Mouse (Mus musculus): Measurements from ENCODE around the gene Plp2.
"Not testable (repeated sequence)": the region's sequence is repeated elsewhere in the genome, so short reads cannot be mapped to it uniquely, and the experiment has no call there.

Gene Plp2

DNA sequence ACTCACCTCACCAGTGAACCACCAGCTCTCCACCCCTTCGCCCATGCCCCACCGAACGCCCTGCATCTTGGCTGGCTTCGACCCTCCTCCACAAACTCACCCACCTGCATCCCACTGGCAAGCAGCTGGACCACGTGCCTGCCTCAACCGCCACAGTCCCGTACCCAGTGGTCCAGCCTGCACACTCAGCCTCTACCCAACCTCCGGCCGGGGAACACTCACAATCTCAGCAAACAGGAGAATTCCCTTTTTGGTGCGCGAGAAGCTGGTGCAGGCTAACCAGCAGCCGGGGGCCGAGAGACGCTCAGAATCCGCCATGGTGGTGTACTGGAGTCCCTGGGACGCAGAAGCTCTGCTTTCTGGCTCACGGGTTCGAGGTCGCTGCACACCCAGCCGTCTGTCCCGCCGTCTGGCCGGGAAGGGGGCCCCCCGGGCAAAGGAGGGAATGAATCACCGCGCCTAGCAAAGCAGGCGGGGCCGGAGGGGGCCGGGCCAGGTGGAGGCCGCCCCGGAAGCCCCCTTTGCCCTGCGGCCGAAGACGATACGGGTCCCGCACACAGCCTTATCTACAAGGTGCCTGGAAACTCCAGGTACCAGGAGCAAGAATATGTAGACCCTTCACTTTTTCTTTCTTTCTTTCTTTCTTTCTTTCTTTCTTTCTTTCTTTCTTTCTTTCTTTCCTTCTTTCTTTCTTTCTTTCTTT is at the start of gene Plp2:
Gene Plp2 (minus strand): TSS at position 470 of the 703 bp plus-strand sequence.
- peak; percentile 54 for DNase-seq (ENCODE audit: low spot score)

DNA sequence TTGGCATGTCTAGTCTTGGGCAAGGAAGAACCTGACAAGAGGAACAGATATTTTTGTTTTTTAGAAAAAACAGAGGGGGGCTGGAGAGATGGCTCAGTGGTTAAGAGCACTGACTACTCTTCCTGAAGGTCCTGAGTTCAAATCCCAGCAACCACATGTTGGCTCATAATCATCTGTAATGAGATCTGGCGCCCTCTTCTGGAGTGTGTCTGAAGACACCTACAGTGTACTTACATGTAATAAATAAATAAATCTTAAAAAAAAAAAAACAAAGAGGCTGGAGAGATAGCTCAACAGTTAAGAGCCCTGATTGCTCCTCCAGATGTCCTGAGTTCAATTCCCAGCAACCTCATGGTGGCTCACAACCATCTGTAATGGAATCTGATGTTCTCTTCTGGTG is 44.9 kb upstream of the Plp2 start:
- DNase-seq (ENCODE audit: low spot score) = not testable (repeated sequence)

DNA sequence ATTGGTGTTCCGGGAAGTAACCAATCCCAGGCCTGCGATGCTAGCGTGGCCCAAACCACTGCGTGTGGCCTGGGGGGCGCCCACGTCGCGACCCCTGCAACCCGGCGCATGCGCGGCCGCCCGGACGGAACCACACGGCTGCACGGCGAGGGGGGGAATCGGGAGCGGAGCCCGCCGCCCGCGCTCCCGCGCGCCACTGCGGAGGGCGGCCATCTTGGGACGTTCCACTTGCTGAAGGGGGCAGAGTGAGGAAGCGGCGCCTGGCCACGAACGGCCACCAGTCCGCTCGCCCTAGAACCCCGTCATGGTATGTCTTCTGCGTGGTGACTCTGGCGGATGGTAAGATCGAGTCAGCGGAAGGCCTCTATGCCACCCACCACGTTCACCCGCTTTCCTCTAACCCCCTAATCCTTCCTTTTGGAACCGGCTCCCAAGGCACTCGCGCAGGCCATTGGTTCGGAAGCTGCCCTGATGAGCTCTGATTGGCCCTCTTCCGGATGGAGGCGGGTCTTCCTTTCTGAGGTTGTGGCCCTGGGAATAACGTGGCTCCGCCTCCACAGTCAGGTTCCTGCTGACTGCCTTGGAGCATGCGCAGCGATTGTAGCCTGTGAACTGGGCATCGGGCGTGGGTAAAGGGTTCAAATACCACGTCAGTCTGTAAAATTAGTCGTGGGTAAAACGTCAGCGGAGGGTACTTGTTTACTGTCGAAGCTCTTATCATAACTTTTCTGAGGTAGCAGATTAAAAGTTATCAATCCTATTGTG is 43.1 kb upstream of the Plp2 start, which contains the start of gene Wdr45:
Gene Wdr45 (plus strand): TSS at position 199 of the 765 bp plus-strand sequence.
- peak; percentile 87 for DNase-seq (ENCODE audit: low spot score)

DNA sequence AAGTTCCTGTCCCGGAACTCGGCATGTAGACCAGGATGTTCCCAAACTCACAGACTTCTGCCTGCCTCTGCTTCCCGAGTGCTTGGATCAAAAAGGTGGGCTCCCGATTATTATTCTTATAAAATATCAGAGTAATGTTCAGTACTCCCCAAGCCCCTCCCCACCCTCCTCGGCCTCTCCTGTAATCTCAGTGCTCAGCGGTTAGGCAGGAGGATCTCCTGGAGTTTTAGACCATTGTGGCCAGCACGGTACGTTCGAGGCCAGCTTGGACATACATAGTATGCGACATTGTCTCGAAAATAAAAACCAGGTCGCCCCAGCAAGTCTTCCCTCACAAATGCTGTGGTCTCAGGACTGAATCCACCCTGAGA is 42.6 kb upstream of the Plp2 start:
- DNase-seq (ENCODE audit: low spot score) = not testable (repeated sequence)

DNA sequence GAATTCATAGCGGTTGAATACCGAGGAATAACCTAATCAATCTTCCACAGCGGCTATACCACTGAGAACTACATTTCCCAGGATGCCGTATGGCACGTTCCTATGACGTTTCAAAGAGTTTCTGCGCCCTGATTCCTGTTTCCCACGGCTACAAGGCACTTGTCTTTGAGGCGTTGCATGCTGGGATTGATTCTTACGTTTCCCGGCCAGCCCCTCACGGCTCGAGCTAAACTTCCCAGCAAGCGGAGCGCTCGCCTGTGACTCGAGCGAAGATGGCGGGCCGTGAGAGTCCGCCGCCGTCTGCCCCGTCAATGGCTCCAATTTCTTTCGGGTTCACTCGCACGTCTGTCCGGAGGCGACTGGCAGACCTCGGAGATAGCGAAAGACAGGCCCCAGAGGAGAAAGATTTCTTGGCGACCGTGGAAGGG is 25.8 kb upstream of the Plp2 start, which contains the start of gene Gpkow:
Gene Gpkow (plus strand): TSS at position 178 of the 428 bp plus-strand sequence.
- peak; percentile 69 for DNase-seq (ENCODE audit: low spot score)

DNA sequence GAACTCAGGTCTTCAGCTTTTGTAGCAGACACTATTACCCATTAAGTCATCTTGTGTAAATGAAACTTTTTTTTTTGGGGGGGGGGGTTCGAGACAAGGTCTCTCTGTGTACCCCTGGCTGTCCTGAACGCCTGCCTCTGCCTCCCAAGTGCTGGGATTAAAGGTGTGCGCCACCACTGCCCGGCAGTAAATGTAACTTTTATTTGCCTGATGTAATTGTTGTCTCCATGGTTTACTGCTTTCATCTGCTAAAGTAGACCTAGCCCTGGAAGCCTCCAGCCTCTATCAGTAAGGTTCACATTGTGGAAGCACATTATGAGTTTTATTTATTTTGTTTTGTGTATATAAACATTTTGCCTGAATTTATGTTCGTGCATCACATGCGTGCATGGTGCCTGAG is 25.3 kb upstream of the Plp2 start:
- no peak for DNase-seq (ENCODE audit: low spot score)

DNA sequence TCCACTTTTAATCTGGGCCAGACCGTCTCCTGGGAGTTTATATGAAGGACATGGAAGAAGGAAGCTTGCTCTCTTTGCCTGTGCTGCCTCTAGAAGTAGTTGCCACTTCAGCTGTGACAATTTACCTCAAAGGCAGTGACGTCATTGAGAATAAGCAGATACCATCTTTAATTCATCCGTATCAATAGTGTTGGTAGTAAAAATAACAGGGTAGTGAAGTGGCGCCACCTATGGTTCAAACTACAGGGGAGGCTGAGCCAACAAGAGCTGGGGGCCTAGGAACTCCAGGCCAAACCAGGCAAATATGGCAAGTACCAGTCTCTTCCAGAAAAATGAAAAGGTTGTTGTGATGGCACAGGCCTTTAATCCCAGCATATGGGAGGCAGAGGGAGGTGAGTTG is 21.7 kb upstream of the Plp2 start:
- DNase-seq (ENCODE audit: low spot score) = no peak

DNA sequence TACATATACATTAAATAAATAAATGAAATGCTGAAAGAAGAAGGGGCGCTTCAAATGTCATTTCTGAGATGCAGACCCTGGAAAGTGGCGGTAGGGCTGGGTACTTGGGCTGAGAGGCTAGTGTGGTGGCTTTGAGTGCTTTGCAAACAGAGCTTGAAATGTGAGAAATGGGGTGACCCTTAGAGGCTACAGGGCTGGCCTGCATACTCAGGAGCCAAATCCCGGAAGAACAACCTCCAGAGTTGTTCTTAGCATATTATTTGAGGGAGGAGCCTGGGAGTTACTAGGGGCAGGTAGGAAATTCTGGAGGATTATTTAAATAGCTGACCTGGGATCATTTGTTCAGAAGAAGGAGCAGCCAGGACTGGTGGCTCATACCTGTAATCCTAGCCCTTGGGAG is 19.3 kb upstream of the Plp2 start:
- no peak for DNase-seq (ENCODE audit: low spot score)

DNA sequence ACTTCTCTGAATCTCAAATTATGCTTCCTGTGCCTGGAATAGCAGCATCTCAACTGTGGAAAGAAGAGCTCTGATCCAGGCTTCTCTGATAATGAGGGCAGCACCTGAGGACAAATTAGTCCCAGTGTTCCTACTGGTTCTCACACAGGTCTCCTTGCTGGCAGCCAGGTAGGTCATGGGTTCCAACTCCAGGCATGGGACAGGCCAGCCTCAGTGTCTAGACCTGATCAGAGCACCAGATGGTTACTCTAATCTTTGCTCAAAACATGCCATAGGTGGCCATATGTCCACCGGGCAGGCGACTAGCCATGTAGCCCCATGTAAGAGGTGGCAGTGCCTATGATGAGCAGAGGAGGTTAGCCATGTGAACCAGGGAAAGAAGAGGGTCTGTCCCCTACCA is 17.1 kb upstream of the Plp2 start:
- no peak for DNase-seq (ENCODE audit: low spot score)

DNA sequence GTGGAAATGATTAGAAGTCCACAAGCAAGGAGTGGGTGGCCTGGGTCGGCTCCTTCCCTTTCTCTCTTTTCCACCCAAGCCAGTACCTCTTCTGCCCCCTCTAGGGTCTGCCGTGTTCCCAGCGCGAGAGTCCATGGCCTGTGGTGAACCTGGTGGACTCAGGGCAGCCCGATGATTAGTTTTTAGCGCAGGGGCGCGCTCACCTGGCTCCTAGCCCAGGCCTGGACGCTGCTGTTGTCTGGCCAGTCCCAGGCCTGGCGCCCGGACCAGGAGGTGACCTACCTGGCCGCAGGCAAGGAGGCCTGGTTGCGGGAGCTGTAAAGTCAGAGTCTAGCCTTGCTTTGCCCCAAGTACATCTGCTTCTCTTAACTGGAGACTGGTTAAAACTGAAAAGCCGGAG is 9.7 kb upstream of the Plp2 start, which contains the start of gene Magix:
Gene Magix (minus strand): TSS at position 388 of the 400 bp plus-strand sequence.
- DNase-seq (ENCODE audit: low spot score) = no peak

DNA sequence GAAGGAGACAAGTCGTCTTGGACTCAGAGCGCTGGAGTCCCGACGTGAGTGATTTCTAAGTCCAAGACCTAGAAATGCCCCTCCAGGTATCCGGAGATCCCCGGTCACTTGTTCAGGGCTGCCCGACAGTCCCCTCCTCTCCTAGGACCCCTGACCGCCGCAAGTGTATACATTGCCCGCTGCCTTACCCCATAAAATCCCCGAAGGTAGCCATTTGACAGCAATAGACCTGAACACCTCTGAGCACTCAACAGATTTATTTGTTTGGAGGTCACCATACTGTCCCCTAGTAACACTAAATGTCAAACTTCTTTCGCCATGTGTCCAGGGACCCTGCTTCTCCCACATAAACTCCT is 8.8 kb upstream of the Plp2 start:
- DNase-seq (ENCODE audit: low spot score) = no peak

DNA sequence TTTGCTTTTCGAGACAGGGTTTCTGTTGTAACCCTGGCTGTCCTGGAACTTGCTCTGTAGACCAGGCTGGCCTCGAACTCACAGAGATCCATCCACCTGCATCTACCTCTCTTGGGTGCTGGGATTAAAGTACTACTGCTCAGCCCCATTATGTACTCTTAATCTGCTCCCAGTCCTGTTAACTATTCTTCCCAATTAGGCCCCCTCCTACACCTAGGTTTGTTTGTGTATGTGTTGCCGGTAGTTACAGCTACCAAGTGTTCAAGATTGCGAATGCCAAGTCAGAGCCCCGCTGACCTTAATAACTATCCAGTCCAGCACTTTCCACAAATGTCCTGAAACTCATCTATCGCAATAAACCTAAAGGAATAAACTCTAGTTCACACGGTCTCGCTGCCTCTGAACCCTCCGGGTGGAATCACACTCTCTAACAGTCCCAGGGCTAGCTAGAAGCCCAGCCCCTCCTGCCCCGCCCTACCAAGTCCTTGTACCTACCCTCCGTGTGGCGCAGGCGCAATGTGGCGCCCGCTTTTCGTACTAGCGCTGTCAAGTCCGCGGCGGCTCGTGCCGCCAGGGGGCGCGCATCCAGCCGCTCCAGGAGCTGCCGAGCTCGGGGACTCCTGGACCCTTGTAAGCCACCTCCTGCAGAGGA is 8.3 kb upstream of the Plp2 start:
- DNase-seq (ENCODE audit: low spot score) = peak; percentile 89

DNA sequence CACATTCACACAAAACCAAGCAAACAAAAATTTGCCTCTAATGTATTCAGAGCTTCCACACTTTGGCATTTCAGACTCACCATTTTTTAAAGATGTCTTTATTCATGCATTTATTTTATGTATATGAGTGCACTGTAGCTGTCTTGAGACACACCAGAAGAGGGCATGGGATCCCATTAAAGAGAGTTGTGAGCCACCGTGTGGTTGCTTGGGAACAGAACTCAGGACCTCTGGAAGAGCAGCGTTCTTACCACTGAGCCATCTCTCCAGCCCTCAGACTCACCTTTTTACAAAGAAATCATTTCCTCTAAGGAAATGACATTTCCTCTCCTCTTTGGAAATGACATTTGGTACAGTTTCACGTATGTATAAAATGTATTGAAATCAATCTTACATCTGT is 7.8 kb upstream of the Plp2 start:
- DNase-seq (ENCODE audit: low spot score) = no peak

DNA sequence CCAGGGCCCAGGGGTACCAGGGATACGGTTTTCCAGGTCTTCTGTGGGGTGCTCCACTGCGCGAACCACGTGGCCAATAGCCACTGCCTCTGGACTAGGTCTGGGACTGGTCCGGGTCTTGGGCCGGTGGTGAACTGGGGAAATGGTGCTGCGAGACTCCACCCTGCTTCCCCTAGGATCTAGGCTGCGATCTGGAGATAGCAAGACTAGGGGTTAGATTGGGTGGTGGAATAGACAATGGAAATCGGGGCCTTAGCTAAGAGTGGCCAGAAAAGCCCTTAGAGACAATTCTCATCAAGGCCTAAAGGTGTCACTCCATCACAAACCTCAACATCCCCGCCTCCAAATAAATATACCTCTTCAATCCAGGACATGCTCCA is 3.8 kb upstream of the Plp2 start:
- no peak for DNase-seq (ENCODE audit: low spot score)

DNA sequence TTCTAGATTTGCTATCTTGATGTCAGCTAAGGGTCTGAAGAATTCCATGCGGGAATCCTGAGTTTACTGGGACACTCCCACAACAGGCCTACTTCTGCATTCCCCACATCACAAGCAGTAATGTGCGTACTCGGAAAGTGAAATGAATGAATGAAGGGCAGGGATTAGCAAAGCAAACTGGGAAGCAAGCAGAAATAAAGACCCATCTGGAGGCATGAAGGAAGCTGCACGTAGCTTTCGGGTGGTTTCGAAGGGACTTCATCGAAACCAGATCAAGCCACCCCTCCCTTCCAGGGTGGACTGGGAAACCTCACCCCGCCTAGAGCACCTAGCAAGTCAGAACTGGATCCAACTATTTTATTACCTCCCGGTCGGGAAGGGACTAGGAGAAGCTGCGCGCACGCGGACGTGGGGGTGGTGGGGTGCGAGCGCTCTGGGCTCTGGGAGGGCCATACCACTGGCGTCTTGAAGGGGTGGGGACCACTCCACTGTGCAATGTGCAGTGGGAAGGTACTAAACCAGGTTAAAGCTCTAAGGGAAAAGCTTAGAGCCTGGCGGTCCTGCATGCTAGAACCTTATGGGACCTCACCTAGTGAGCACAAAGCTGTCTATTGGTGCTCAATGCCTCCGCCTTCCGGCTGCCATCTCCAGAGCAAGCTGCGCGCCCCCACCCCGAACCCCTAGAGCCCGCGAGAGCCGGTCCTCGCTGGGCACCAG is 3.3 kb upstream of the Plp2 start:
- DNase-seq (ENCODE audit: low spot score) = peak; percentile 23

DNA sequence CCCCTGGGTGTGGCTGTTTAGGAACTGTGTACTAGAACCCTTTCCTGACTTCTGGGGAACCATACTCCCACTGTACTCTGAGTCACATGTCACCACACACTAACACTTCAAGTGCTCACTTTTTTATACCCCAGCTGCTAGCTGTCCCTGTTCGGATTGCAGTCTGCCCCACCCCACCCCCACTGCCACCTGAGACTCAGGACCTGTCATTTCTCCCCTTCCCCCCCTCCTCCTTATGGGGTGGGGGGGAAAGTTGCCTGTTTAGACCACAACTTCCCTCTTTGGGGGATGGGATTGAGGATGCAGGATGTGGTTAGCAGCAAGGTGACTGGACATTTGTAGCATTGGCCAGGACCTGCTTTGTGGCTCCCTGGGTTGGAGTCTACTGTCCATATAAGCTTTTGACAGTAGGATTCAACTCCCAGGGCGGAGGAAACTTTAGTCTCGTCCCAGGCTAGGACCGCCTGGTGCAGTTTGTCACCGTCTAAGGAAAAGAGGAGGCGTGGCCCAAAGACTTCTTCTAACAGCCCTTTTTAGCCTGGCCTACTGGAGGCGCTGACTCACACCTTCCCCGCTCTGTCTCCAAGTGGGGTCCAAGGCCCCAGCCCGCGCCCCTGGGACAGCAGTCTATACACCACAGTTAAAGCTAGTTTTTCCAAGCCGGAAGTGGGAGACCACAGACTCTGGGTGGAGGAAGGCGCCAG is 2.5 kb upstream of the Plp2 start:
- no peak for DNase-seq (ENCODE audit: low spot score)

DNA sequence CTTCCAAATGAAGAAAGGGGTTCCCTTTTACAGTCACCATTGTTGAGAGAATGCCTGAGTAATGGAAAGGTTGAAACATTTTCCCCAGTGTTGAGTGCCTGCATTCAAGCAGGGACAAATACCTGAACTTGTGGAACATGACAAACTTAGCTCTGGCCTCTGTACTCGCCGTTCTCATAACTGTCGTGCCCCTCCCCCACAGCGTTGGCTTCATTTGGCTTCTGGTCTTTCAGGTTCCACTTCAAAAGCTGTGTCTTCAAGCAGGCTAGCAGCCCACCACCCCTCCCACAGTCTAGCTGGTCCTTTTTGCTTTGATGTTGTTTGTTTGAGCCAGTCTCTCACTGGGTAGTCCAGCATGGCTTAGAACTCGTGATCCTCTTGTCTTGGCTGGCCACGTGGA is 1.5 kb upstream of the Plp2 start:
- DNase-seq (ENCODE audit: low spot score) = no peak

DNA sequence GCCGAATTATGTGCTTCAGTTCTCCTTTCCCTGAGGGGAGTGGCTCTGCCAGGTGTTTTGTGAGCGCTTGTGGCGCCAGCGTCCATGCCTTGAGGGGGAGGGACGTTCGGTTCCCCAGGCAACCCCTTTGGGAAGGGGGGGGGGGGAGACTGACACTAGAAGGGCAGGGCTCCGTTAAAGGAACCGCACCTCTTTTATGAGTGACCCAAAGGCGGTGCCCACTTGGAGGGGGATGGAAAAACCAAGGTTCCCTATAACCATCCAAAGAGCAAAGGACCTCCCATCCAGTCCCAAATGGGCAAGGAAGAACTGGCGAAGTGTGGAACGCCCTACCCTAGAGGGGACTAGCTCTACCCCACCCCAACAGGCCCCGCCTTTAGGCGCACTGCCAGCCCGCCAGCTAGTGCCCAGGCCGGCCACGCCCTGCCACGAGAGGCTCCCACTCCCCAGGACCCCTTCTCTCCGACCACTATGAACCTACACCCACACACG is 754 bp downstream of the Plp2 start:
- DNase-seq (ENCODE audit: low spot score) = peak; percentile 76

DNA sequence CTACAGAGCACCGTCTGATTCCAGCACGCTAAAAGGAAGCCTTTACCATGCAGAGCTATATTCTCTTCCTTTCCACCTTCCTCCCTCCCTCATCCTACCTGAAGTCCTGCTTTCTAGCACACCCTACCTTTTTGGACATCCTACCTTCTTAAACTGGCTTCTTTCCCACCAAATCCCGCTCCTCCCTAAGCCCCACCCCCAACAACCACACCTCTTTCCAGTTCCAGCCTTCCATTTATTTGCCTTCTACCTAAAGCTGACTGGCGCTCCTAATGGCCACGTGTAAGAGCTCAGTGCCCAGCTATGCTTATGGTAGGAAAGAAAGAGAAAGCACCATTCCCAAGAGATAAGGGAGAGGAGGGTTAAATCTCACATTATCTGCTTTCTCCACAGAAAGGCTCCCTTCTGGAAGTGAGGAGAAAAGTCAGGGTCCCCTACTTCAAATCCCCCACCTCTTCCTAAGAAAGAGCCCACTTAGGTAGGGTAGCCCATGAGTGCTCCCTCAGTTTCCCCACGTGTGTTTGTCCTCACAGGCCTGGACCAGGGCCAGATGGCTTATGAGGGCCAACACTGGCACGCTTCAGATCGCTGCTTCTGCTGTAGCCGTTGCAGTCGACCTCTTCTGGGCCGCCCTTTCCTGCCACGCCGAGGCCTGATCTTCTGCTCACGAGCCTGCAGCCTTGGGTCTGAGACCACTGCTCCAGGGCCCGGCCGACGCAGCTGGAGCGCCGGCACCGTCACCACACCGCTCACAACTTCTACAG is 5.3 kb downstream of the Plp2 start:
- DNase-seq (ENCODE audit: low spot score) = no peak

DNA sequence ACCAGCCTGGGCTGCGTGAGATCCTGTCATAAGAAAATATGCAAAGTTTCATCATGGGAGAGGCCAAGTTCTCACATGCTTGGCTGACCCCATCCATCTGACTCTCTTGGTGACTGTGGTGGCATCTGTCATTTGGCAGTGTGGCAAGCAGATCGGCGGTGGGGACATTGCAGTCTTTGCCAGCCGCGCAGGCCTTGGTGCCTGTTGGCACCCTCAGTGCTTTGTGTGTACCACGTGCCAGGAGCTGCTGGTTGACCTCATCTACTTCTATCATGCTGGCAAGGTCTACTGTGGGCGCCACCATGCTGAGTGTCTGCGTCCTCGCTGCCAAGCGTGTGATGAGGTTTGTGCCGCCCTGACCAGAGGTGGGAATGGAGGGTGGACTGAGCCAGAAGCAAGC is 6.4 kb downstream of the Plp2 start:
- no peak for DNase-seq (ENCODE audit: low spot score)

DNA sequence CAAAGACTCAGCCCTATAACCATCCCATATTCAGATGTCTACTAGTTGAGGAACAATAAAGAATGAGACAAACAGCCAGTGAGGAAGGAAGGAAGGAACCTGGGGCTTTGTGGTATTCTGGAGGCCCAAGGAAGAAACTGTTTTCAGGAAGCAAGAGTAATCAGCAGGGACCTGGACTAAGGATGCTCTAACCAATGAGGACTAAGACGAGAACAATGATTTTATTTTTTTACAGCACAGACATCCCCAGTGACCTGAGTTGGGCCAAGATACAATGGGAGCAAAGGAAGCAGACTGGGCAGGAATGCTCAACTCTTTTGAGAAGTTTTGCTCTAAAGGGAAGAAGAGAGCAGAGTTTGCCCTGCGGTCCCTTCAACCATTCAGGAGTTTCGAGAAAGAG is 8.3 kb downstream of the Plp2 start:
- no peak for DNase-seq (ENCODE audit: low spot score)
